Mouse (Mus musculus): ENCODE measurements around the gene Rcn3.

The Rcn3 gene

GRCm38 (mm10) chr7:45073949-45074348, 18.1 kb downstream of the Rcn3 start:
- DNase-seq (ENCODE audit: inconsistent ontology term) = no peak

DNA sequence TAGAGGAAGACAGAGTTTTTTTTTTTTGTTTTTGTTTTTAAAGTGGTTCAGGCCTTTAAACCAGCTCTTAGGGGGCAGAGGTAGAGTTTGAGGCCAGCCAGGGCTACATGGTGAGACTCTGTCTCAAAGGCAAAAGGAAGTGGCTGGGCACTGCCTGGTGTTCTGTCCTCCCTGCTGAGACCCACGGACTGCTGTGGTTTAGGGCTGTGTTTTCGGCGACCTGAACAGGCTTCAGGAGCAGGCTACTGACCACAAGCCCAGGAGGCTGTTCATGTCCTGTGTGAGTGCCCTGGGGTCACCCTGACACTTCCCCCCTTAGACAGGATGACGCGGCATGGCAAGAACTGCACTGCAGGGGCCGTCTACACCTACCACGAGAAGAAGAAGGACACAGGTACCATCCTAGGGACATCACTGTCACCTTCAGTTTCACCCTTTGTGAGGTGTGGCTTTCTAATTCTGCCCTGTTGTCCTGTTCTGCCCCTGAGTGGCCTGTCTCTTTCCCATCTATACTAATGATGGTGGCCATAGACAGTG, 18.8 kb downstream of the Rcn3 start:
- no peak for DNase-seq (ENCODE audit: inconsistent ontology term)

DNA sequence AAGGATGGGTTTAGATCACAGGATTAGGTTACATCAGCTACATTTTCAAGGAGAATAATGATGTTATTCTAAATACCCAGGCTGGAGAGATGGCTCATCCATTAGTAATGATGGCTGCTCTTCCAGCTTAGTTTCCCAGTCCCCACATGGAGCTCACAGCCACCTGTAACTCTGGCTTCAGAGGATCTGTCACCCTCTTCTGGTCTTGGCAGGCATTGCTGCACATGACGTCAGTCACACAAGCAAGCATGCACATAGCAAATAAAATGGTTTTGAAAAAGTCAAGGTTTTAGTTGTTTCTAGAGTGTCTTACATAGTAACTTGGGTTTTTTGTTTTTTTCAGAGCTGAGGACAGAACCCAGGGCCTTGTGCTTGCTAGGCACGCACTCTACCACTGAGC, 19.8 kb downstream of the Rcn3 start:
- DNase-seq (ENCODE audit: inconsistent ontology term) = no peak

- no peak for DNase-seq (ENCODE audit: inconsistent ontology term)
Observed at GRCm38 (mm10) chr7:45069671-45070070, 22.4 kb downstream of the Rcn3 start.

- peak; percentile 44 for DNase-seq (ENCODE audit: inconsistent ontology term)
Observed at GRCm38 (mm10) chr7:45068000-45068318, 24.1 kb downstream of the Rcn3 start.

GRCm38 (mm10) chr7:45067190-45067999, 24.6 kb downstream of the Rcn3 start:
- DNase-seq (ENCODE audit: inconsistent ontology term) = no peak

DNA sequence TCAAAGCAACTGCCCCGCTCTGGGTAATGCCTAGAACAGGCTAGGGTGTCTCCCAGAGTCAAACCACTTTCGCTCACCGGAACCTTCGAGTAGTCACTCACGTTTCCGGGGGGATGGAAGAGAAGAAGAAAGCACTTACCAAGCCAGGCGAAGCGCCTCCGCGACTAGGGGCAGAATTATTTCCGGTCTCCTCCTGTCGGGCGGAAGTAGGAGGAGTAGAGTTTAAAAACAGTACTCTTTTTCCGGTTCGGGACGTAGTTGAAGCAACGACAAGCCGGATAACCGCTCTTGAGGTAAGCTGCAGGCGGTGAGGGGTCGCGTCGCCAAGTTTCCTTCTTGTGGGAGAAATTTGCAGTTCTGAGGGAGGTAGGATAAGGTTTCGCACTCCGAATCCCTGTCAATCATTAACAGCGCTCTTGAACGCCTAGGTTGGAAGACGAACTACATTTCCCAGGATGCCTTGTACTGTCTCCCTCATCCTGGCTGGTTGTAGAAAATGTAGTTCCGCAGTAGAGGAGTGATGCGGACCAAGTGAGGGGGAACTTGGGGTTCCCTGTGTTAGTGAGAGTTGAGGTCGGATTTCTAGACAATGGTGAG, 29.7 kb downstream of the Rcn3 start, which contains the start of the genes Nosip and Prrg2:
Gene Nosip (plus strand): TSS at position 191 of the 597 bp plus-strand sequence.
Gene Prrg2 (minus strand): TSS at position 439 of the 597 bp plus-strand sequence.
- peak; percentile 93 for DNase-seq (ENCODE audit: inconsistent ontology term)

GRCm38 (mm10) chr7:45061532-45062075, 30.4 kb downstream of the Rcn3 start:
- DNase-seq (ENCODE audit: inconsistent ontology term) = no peak

DNA sequence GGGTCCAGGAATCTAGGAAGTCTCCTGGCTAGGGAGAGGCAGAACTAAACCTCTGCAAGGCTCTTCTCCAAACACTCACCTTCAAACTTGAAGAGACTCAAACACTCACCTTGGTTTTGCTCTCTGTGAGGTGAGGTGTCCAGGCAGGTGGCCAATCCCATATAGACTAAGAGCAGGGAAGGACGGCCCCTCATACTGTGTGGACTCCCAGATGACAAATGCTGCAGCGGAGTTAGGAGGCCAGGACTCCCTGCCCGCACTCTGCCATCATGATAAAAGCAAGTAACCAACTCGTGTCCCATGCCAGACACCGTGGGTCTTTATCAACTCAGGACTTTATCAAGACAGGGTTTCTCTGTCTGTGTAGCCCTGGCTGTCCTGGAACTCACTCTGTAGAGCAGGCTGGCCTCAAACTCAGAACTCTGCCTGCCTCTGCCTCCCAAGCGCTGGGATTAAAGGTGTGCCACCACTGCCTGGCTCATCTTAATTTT, 31.3 kb downstream of the Rcn3 start:
- no peak for DNase-seq (ENCODE audit: inconsistent ontology term)

GRCm38 (mm10) chr7:45058607-45059571, 33.1 kb downstream of the Rcn3 start:
- no peak for DNase-seq (ENCODE audit: inconsistent ontology term)

GRCm38 (mm10) chr7:45056972-45057348, 35.1 kb downstream of the Rcn3 start:
- DNase-seq (ENCODE audit: inconsistent ontology term) = no peak

DNA sequence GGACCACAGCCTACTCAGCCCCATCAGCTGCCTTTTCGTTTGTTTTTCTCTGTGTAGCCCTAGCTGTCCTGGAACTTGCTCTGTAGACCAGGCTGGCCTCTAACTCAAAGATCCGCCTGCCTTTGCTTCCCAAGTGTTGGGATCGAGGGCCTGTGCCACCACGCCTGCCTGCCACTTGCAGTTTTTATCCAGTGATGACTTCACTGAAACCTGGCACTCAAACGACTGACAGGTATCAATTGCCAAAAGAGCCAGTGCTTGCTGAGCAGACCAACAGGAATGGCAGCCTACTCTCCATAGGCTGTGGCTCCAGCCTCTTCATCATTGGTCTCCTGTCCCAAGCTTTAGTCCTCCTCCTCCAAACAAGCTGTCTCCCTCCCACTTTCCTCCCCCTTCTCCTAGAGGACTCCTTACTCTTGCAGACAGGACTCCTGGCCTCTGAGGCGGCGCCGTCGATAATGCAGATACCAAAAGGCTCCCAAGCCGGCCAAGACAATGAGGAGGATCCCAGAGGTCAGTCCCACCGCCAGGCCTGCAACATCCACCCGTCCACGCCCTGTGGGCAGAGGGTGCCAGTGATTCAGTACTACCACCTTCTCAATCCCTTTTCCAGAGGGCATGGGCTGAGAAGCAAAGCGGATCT, 35.6 kb downstream of the Rcn3 start:
- DNase-seq (ENCODE audit: inconsistent ontology term) = no peak

GRCm38 (mm10) chr7:45053931-45054510, 38.0 kb downstream of the Rcn3 start:
- peak; percentile 99 for DNase-seq (ENCODE audit: inconsistent ontology term)

DNA sequence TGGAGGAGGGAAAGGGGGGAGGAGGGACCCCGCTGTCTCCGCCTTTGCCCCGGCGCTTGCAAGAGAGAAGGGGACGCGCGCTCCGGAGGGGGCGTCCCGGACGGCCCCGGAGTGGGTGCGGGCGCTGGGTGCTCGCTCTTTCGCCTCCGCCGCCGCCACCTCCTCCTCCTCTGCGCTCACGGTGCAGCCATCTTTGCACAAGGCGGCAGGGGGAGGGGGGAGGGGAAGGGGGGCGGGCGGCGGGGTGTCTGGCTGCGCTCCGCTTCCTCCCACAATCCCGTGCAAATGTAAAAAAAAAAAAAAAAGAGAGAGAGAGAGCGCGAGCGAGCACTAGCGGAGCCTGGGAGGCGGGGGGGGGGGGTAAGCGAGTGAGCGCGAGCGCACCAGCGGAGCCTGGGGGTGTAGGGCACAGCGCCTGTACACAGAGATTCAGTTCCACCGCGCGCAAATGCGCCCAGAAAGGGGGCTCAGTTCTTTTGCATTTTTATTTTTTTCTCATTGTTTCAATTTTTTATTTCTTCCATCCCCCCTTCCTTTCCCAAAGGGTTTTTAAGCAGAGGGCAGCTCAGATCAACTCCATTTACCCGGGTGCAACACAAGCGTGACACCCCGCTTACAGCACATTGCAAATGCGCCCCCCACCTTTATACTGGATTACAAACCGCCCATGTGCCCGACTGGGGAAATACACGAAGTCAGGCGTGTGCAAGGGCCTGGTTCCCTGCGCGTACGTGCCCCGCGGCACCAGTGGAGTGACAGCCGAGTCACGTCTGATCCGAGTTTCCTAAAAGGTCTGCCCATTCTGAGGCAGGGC, 38.7 kb downstream of the Rcn3 start:
- DNase-seq (ENCODE audit: inconsistent ontology term) = peak; percentile 93

DNA sequence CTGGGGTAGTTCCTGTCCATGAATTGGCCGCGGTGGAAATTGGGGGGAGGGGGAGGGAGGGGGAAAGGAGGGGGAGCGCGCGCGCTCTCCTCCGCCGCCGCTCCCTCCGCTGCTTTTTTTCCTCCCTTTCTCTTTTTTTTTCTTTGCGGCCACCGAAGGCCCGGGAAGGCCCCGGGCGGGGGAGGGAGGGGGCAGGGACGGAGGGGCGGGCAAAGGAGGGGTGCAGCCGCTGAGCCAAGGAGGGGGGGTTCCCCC, 39.2 kb downstream of the Rcn3 start, which contains the start of gene Prr12:
Gene Prr12 (minus strand): TSS at position 20 of the 255 bp plus-strand sequence.
- DNase-seq (ENCODE audit: inconsistent ontology term) = no peak

DNA sequence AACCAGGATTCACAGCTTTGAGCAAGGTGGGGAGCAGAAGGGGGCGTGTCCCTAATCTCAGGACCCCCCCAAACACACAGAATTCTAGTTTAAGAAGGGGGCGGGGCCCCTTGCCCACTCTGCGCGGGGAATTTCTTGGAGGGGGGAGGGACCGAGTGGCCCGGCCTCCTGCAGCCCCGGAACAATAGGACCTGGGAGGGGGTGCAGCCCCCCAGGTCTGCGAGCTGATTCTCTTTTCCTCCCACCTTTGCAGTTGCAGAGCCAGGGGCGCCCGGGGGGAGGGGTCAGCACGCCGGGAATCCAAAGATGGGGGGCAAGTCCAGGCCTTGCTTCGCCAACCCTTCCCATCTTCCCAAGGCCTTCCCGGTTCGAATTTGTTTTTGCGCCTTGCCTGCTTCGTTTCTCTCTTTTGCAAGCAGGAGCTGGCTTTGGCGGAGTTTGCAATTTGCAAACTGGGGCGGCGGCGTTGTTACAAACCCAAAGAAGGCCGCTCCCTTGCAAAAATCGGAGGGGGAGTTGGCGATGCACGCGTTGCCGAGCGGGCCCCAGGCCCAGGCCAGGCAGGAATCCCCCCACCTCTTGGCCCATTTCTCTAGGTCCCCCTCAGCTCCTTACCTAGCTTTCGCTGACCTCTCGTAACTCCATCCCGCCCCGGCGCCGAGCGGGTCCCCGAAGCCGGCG, 39.7 kb downstream of the Rcn3 start:
- DNase-seq (ENCODE audit: inconsistent ontology term) = no peak

GRCm38 (mm10) chr7:45051601-45051974, 40.4 kb downstream of the Rcn3 start:
- DNase-seq (ENCODE audit: inconsistent ontology term) = peak; percentile 46

- peak; percentile 84 for DNase-seq (ENCODE audit: inconsistent ontology term)
Observed at GRCm38 (mm10) chr7:45050945-45051600, 40.9 kb downstream of the Rcn3 start.

Measured in Muller cell, postnatal 12 days (primary cell).